Mouse (Mus musculus) testis, adult 2 months (tissue): Measurements from ENCODE around the gene Rab30. TPM values are rescaled to one million over a fixed set of nuclear protein-coding genes. Genes with fewer than 3 reads are reported as not detected.

Source experiments
- H3K27ac ChIP-seq: fragments of 200-500 bp; 2 replicates; pipeline ENCODE4 v1.5.1; 2012; ENCODE audit warnings: low read depth, low read length; ENCODE audit not compliant: control insufficient read depth, insufficient read depth
- H3K27me3 ChIP-seq: fragments of 200-500 bp; 2 replicates; pipeline ENCODE4 v1.6.1; 2012; ENCODE audit warnings: mild to moderate bottlenecking, low read length, moderate library complexity; ENCODE audit not compliant: control insufficient read depth, insufficient read depth
- H3K36me3 ChIP-seq: fragments of 200-500 bp; 2 replicates; pipeline ENCODE4 v1.6.1; 2012; ENCODE audit warnings: mild to moderate bottlenecking, low read length; ENCODE audit not compliant: control insufficient read depth, insufficient read depth
- H3K4me1 ChIP-seq: fragments of 200-500 bp; 2 replicates; pipeline ENCODE4 v1.6.1; 2012; ENCODE audit warnings: low read length; ENCODE audit not compliant: control insufficient read depth, insufficient read depth
- H3K4me3 ChIP-seq: fragments of 200-500 bp; 2 replicates; pipeline ENCODE4 v1.5.1; 2012; ENCODE audit warnings: low read depth, mild to moderate bottlenecking, low read length, moderate library complexity, mixed read lengths; ENCODE audit not compliant: control insufficient read depth
- CTCF ChIP-seq: fragments of 200-500 bp; IDR thresholded peaks from 2 replicates; pipeline ENCODE4 v1.5.1; 2012; ENCODE audit warnings: low read depth, mild to moderate bottlenecking, inconsistent platforms, low read length, moderate library complexity; ENCODE audit not compliant: control insufficient read depth, insufficient read depth, insufficient replicate concordance
- POLR2A ChIP-seq: fragments of 200-500 bp; IDR thresholded peaks from 2 replicates; pipeline ENCODE4 v1.6.1; 2012; ENCODE audit warnings: low read depth, mild to moderate bottlenecking, inconsistent platforms, low read length, moderate library complexity; ENCODE audit not compliant: control insufficient read depth
- polyA plus RNA-seq: library from polyadenylated mRNA; depleted of rRNA; stranded (reverse); fragments of >200 nt; gene quantifications from 2 replicates; pipeline ENCODE4 v1.2.3, GENCODE M21; 2012; rRNA removed

The Rab30 gene
- polyA plus RNA-seq, 1 experiment = 1.3 TPM

GRCm38 (mm10) chr7:92883850-92884716 is 142.7 kb downstream of the Rab30 start:
- Histone ChIP-seq H3K27ac (no peak overlapping the region), H3K4me3 (no peak overlapping the region), H3K36me3 (no peaks in the 10 kb centered on the region), H3K27me3 (no peaks in the 10 kb centered on the region), H3K4me1 (no peaks in the 10 kb centered on the region)
- TF ChIP-seq CTCF = no peak
- TF ChIP-seq POLR2A = no peak

- H3K27ac ChIP-seq = no peak overlapping the region
- H3K27me3 ChIP-seq = no peaks in the 10 kb centered on the region
- H3K36me3 ChIP-seq = no peaks in the 10 kb centered on the region
- H3K4me3 ChIP-seq = no peak overlapping the region
- TF ChIP-seq POLR2A = no peak
- no peak for TF ChIP-seq CTCF
- no peaks in the 10 kb centered on the region for H3K4me1 ChIP-seq
These were observed 143.7 kb downstream of the Rab30 start for GRCm38 (mm10) chr7:92884998-92885660.

GRCm38 (mm10) chr7:92886801-92887200 is 145.4 kb downstream of the Rab30 start:
- H3K36me3 ChIP-seq = no peaks in the 10 kb centered on the region
- H3K4me3 ChIP-seq = no peak overlapping the region
- H3K27ac ChIP-seq = no peak overlapping the region
- H3K27me3 ChIP-seq = no peaks in the 10 kb centered on the region
- H3K4me1 ChIP-seq = no peaks in the 10 kb centered on the region
- TF ChIP-seq POLR2A (no peak), CTCF (no peak)

GRCm38 (mm10) chr7:92887230-92887629 is 145.8 kb downstream of the Rab30 start:
- TF ChIP-seq CTCF = no peak
- TF ChIP-seq POLR2A = no peak
- Histone ChIP-seq H3K4me3 (no peak overlapping the region), H3K27me3 (no peaks in the 10 kb centered on the region), H3K4me1 (no peaks in the 10 kb centered on the region), H3K27ac (no peak overlapping the region), H3K36me3 (no peaks in the 10 kb centered on the region)

- Histone ChIP-seq H3K36me3 (no peaks in the 10 kb centered on the region), H3K27me3 (no peaks in the 10 kb centered on the region), H3K4me1 (no peaks in the 10 kb centered on the region), H3K4me3 (no peak overlapping the region), H3K27ac (no peak overlapping the region)
- TF ChIP-seq POLR2A (no peak), CTCF (no peak)
These were observed 148.8 kb downstream of the Rab30 start for GRCm38 (mm10) chr7:92890211-92890610.

GRCm38 (mm10) chr7:92890618-92891230 is 149.3 kb downstream of the Rab30 start:
- no peaks in the 10 kb centered on the region for H3K36me3 ChIP-seq
- H3K4me3 ChIP-seq = no peak overlapping the region
- TF ChIP-seq POLR2A = no peak
- TF ChIP-seq CTCF = no peak
- H3K27me3 ChIP-seq = no peaks in the 10 kb centered on the region
- no peaks in the 10 kb centered on the region for H3K4me1 ChIP-seq
- no peak overlapping the region for H3K27ac ChIP-seq

- H3K36me3 ChIP-seq = no peaks in the 10 kb centered on the region
- H3K27me3 ChIP-seq = no peaks in the 10 kb centered on the region
- TF ChIP-seq CTCF (no peak), POLR2A (no peak)
- H3K4me1 ChIP-seq = no peaks in the 10 kb centered on the region
- no peak overlapping the region for H3K4me3 ChIP-seq
- no peak overlapping the region for H3K27ac ChIP-seq
These were observed 152.1 kb downstream of the Rab30 start for GRCm38 (mm10) chr7:92893478-92893877.

Other genes with a start within 250 kb of the Rab30 start
- gene Ccdc90b, start 180.5 kb upstream of the Rab30 start, polyA plus RNA-seq = 6.0 and 7.2 TPM in 2 replicates
- gene Ankrd42, start 104.5 kb upstream of the Rab30 start, polyA plus RNA-seq = 125 and 140 TPM in 2 replicates
- 40.4 and 43.8 TPM in 2 replicates for gene Pcf11, start 71.7 kb upstream of the Rab30 start, polyA plus RNA-seq
- 10.8 and 16.3 TPM in 2 replicates for gene Ddias, start 132.6 kb downstream of the Rab30 start, polyA plus RNA-seq
- 25.9 and 28.5 TPM in 2 replicates for gene Prcp, start 132.9 kb downstream of the Rab30 start, polyA plus RNA-seq